Mouse (Mus musculus) heart, embryonic 11.5 days (tissue): ENCODE results near the gene Echdc1. TPM values are rescaled to one million over a fixed set of nuclear protein-coding genes. Genes with fewer than 3 reads are reported as not detected.

Source experiments
- ATAC-seq: fragments of 200-750 bp; cut with Nextera tagmentation; replicated peaks from 2 replicates; pipeline ENCODE4 v1.8.0; 2017; ENCODE audit warnings: moderate library complexity; ENCODE audit not compliant: insufficient number of reproducible peaks, low FRiP score, low TSS enrichment
- H3K27ac ChIP-seq: fragments of 300-500 bp; sonication (generic); 2 replicates; pipeline ENCODE4 v1.5.1; 2014; ENCODE audit warnings: mild to moderate bottlenecking, low read depth, low read length
- H3K27me3 ChIP-seq: fragments of 300-500 bp; sonication (generic); 2 replicates; pipeline ENCODE4 v1.6.1; 2014; ENCODE audit warnings: mild to moderate bottlenecking, low read length, mixed read lengths; ENCODE audit not compliant: control insufficient read depth, insufficient read depth
- H3K36me3 ChIP-seq: fragments of 300-500 bp; sonication (generic); 2 replicates; pipeline ENCODE4 v1.6.1; 2014; ENCODE audit warnings: mild to moderate bottlenecking, low read length, moderate library complexity, mixed read lengths; ENCODE audit not compliant: control insufficient read depth, insufficient read depth
- H3K4me1 ChIP-seq: fragments of 300-500 bp; sonication (generic); 2 replicates; pipeline ENCODE4 v1.6.1; 2014; ENCODE audit warnings: low read length; ENCODE audit not compliant: control insufficient read depth, insufficient read depth
- H3K4me2 ChIP-seq: fragments of 300-500 bp; sonication (generic); 2 replicates; pipeline ENCODE4 v1.6.1; 2014; ENCODE audit warnings: mild to moderate bottlenecking, moderate library complexity
- H3K4me3 ChIP-seq: fragments of 300-500 bp; sonication (generic); 2 replicates; pipeline ENCODE4 v1.5.1; 2014; ENCODE audit warnings: low read depth, low read length
- H3K9ac ChIP-seq: fragments of 300-500 bp; sonication (generic); 2 replicates; pipeline ENCODE4 v1.6.1; 2014; ENCODE audit warnings: mild to moderate bottlenecking, low read depth, low read length, moderate library complexity
- H3K9me3 ChIP-seq: fragments of 300-500 bp; sonication (generic); replicated peaks from 2 replicates; pipeline ENCODE4 v1.6.1; 2016; ENCODE audit warnings: low read length; ENCODE audit not compliant: control insufficient read depth
- WGBS: fragments of 180-500 bp; shearing (Covaris S2); extraction: QIAGEN DNeasy Blood & Tissue Kit; methylation state at CpG from one replicate; pipeline ENCODE4 v1.1.7; 2014; ENCODE audit not compliant: insufficient replicate concordance; 5-methylcytosine and 5-hydroxymethylcytosine counted together
- polyA plus RNA-seq: library from polyadenylated mRNA; unstranded; fragments of >200 nt; fragmentation: Nextera tagmentation; extraction: Ambion mirVana; gene quantifications from 2 replicates; pipeline ENCODE4 v1.2.1, GENCODE M21; 2014

Gene Echdc1
- 27.9 and 29.2 TPM in 2 replicates for polyA plus RNA-seq

DNA sequence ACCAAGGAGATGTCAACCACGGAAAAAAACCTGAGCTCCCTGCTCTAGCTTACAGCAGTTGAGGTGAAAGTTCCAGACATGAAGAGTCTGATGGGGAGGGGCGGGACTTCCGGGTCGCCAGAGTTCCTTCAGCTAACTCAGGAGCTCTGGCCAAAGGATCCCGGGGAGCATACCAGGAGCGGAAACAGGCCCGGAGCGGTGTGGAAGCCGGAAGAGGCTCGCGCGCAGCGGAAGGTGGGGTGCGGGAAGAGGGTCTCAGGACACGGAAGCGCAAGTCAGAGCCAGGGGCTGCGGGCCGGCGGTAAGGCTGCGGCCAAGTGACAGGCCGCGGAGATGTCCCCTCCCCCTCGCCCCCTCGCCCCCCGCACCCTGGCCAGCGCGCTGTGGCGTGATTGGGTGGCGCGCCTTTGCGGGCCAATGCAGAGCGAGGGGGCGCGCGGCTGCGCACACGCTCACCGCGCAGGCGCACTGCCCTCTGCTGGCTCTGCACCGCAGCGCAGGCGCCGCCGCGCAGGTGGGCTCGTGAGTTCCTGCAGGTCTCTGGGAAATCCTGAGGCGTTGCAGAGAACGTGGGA is at the start of gene Echdc1:
Echdc1 (plus strand) TSS at position 103 of the 575 bp plus-strand sequence.
- Histone ChIP-seq H3K9ac (peak within 1 kb of the TSS; percentile 84), H3K4me2 (peak within 1 kb of the TSS; percentile 70), H3K27me3 (no peaks in the 10 kb centered on the region), H3K27ac (peak within 1 kb of the TSS; percentile 84), H3K4me1 (peaks cover 4% of the 10 kb centered on the region; the same call in 1 of the 2 replicates), H3K9me3 (no peaks in the 10 kb centered on the region), H3K36me3 (no peaks in the 10 kb centered on the region), H3K4me3 (peak within 1 kb of the TSS; percentile 62)
- ATAC-seq: peak; percentile 97
- 1% methylated on average over 44 of the region's 49 CpGs for WGBS

DNA sequence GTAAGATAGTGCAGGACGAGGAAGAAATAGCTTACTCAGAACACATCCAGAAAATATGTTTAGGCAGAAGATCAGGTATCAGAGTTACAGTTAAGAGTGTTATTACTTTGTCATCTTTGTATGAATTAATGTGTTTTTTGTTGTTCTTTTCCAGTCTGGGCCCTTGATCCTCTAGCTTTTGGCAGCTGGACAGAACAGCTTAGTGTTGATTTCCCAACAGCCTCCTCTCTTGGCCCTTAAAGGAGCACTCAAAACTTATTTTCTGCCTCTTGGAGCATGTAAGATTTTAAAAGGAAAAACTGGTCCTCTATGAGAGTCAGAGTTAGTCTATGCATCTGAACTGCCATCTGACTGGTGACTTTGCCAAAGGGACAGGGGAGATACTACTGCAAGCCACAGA is 31.2 kb upstream of the Echdc1 start:
- Histone ChIP-seq H3K4me3 (no peak overlapping the region), H3K27me3 (no peaks in the 10 kb centered on the region), H3K9ac (no peak overlapping the region), H3K4me1 (no peaks in the 10 kb centered on the region), H3K36me3 (no peaks in the 10 kb centered on the region), H3K9me3 (no peaks in the 10 kb centered on the region), H3K27ac (no peak overlapping the region), H3K4me2 (no peak overlapping the region)
- WGBS: 72% methylated on average over 1 of the region's 1 CpGs
- ATAC-seq: no peak

DNA sequence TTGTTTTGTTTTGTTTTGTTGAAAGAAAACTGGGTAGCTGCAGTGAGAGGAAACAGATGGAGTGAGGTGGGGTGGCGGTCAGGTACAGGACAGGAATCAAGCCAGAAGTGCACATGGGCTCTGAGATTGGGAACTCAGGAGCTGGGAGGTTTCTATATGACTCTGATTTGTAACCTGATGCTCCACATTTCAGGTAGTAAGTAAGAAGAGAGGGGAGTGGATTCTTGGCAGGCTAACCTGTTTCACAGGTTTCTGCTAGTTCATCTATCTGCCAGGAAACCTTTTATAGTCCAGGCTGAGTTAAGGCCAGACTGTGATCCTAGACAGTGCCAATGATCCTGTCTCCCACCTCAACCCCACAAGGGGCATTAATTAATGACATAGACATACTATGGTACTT is 27.2 kb upstream of the Echdc1 start:
- Histone ChIP-seq H3K4me1 (no peaks in the 10 kb centered on the region), H3K4me3 (no peak overlapping the region), H3K4me2 (no peak overlapping the region), H3K27me3 (no peaks in the 10 kb centered on the region), H3K9ac (no peak overlapping the region), H3K27ac (no peak overlapping the region), H3K36me3 (no peaks in the 10 kb centered on the region), H3K9me3 (no peaks in the 10 kb centered on the region)
- WGBS: 85% methylated on average over 1 of the region's 1 CpGs
- ATAC-seq: no peak

DNA sequence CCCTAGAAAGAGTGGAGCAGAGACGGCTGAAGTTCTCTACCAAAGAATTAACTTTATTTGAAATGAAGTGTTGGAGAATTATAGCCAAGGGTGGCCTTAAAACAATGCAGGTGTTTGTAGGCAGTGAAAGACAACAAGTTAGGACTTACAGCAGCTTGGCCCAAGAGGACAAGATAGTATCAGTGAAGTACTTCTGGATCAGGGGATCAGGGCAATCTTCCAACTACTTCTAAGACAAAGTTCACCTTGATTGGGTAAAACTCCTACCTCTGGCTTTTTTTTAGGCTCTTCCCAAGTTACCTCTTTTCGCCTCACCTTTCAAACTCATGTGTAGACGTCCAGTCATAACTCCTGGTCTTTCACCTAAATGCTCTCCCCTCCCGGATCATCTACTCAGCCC is 10.7 kb upstream of the Echdc1 start:
- Histone ChIP-seq H3K4me1 (no peaks in the 10 kb centered on the region), H3K4me2 (no peak overlapping the region), H3K27me3 (no peaks in the 10 kb centered on the region), H3K4me3 (no peak overlapping the region), H3K9me3 (no peaks in the 10 kb centered on the region), H3K27ac (no peak overlapping the region), H3K9ac (no peak overlapping the region), H3K36me3 (no peaks in the 10 kb centered on the region)
- 89% methylated on average over 4 of the region's 4 CpGs for WGBS
- ATAC-seq: no peak

DNA sequence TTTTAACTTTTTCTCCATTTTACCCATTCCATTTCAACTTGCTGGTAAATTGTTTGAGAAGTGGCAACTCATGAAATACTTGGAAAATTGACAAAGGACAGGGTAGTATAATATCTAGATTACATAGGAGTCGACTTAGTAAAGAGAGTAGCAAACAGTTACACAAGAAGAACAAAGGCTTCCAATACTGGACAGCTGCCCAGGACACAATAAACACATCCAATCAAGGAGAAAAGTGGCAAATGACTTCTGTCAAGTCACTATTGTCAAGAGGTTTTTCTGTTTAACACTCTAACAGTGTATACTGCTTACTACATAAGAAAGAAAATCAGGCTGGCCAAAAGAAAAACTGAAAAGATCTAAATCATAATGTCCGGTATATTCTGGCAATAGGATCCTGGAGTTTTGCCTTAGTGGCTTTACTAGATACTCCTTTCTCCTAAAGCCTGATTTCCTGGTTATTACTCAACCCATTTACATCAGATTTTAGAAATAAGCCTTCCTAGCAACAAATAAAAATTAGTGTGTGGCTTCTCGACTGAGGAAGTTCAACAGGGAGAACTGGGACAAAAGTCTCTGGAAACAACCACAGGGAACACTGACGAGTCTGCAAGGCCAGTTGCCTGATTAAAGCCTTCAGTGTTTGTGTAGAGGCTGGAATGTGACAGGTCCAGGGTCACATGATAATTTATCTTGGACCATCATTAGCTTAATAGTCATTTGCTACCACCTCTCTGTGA is 1.3 kb upstream of the Echdc1 start:
- H3K9ac ChIP-seq: no peak overlapping the region
- peak overlapping the region; percentile 70; the same call in 1 of the 2 replicates for H3K4me2 ChIP-seq
- no peaks in the 10 kb centered on the region for H3K36me3 ChIP-seq
- peaks cover 4% of the 10 kb centered on the region; the same call in 1 of the 2 replicates for H3K4me1 ChIP-seq
- WGBS: 81% methylated on average over 4 of the region's 4 CpGs
- no peak for ATAC-seq
- H3K9me3 ChIP-seq: no peaks in the 10 kb centered on the region
- H3K27me3 ChIP-seq: no peaks in the 10 kb centered on the region
- H3K27ac ChIP-seq: no peak overlapping the region
- no peak overlapping the region for H3K4me3 ChIP-seq

DNA sequence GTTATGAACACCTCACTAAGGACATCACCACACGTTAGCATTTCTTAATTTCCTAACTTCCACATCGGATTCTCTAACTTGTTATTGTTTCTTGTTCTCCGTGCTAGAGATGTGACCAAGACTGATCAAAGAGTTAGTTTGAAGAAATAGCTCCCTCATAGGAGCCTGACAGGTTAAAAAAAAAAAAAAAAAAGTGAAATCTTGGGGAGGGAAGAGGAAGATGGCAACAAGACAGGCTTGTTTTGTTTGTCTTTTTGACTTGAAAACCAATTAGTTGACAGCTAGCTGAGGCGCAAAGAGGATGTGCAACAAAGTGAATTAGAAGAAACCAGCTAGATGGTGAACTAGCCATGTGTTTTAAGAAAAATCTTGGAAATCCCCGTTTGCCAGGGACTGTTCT is 939 bp downstream of the Echdc1 start:
- Histone ChIP-seq H3K27me3 (no peaks in the 10 kb centered on the region), H3K36me3 (no peaks in the 10 kb centered on the region), H3K4me2 (peak overlapping the region; percentile 70), H3K9ac (peak overlapping the region; percentile 84), H3K4me3 (peak overlapping the region; percentile 62), H3K9me3 (no peaks in the 10 kb centered on the region), H3K27ac (no peak overlapping the region), H3K4me1 (peaks cover 4% of the 10 kb centered on the region; the same call in 1 of the 2 replicates)
- 39% methylated on average over 5 of the region's 5 CpGs for WGBS
- no peak for ATAC-seq

DNA sequence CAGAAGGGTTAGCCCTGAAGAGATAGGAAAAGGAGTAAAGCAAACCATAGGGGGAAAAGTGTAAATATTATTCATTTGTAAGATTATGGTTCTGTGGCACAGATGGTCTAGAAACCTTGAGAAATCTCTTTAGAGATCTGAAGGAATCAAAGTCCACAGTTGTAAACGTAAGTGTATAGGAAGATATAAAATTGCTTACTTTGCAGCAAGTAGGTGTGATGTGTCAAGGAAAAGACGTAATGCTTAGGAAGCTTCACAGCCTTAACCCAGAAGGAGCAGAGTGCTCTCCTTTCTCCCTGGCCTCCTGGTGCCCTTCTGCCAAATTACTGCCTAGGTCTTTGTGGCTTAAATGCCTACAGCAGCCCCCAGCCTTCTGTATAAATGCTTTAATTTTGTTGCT is 11.9 kb downstream of the Echdc1 start:
- no peak for ATAC-seq
- H3K4me2 ChIP-seq: no peak overlapping the region
- H3K4me3 ChIP-seq: no peak overlapping the region
- WGBS: 87% methylated on average over 2 of the region's 2 CpGs
- H3K27ac ChIP-seq: no peak overlapping the region
- H3K9me3 ChIP-seq: no peaks in the 10 kb centered on the region
- no peaks in the 10 kb centered on the region for H3K36me3 ChIP-seq
- H3K4me1 ChIP-seq: no peaks in the 10 kb centered on the region
- no peaks in the 10 kb centered on the region for H3K27me3 ChIP-seq
- H3K9ac ChIP-seq: no peak overlapping the region

DNA sequence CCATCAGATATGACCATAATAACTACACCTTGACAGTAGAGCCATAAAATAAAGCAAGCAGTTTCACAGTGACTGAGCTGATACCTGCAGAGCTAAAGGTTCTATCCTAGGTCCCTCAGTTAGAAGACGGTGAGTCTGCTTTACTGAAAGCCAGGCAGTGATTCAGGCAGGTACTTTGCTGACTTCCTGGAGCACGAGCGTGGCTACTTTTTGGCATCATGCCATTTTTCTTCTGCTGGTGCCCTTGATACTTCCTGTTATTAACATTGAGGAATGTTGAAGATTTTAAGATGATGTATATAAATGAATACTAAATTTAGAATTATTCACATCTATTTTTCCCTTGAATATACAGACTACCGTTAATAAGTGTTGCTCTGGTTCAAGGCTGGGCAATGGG is 20.9 kb downstream of the Echdc1 start:
- no peaks in the 10 kb centered on the region for H3K4me1 ChIP-seq
- WGBS: 70% methylated on average over 4 of the region's 4 CpGs
- H3K27me3 ChIP-seq: no peaks in the 10 kb centered on the region
- no peaks in the 10 kb centered on the region for H3K9me3 ChIP-seq
- no peak for ATAC-seq
- no peak overlapping the region for H3K27ac ChIP-seq
- H3K36me3 ChIP-seq: no peaks in the 10 kb centered on the region
- no peak overlapping the region for H3K9ac ChIP-seq
- no peak overlapping the region for H3K4me2 ChIP-seq
- H3K4me3 ChIP-seq: no peak overlapping the region
